ENCODE assay signal across 8 mouse cellular contexts in genomic region chr11:60222469-60223236, GRCm38 (mm10). TPM values are rescaled to one million over a fixed set of nuclear protein-coding genes. Genes with fewer than 3 reads are reported as not detected.
DNase-seq lines count a peak whose midpoint lies in the region; ATAC-seq lines count a peak whose summit lies in the region.

Gene Srebf1 (minus strand): TSS chr11:60222581.

- H3K27ac ChIP-seq in brown adipose tissue, adult 24 weeks (replicated peaks; ENCODE audit: low read depth, low read length) = peak within 1 kb of the TSS; percentile 54; the same call in 1 of the 2 replicates
- H3K27ac ChIP-seq in forebrain, embryonic 10.5 days = peak within 1 kb of the TSS; percentile 82
- peak within 1 kb of the TSS; percentile 95 for H3K27ac ChIP-seq in heart, embryonic 15.5 days
- H3K27ac ChIP-seq in liver, embryonic 15.5 days (replicated peaks) = peak within 1 kb of the TSS; percentile 84
- H3K27ac ChIP-seq in neural tube, embryonic 11.5 days (ENCODE audit: low read depth, low read length) = peak within 1 kb of the TSS; percentile 70
- H3K27ac ChIP-seq in stomach, embryonic 16.5 days (ENCODE audit: low read length) = peak within 1 kb of the TSS; percentile 75

- H3K27me3 ChIP-seq in forebrain, embryonic 10.5 days (ENCODE audit: poor library complexity, severe bottlenecking) = peaks cover 13% of the 10 kb centered on the region
- no peaks in the 10 kb centered on the region for H3K27me3 ChIP-seq in heart, embryonic 15.5 days
- H3K27me3 ChIP-seq in liver, embryonic 15.5 days = no peaks in the 10 kb centered on the region
- no peaks in the 10 kb centered on the region for H3K27me3 ChIP-seq in neural tube, embryonic 11.5 days (ENCODE audit: control insufficient read depth, insufficient read depth, low read length)
- no peaks in the 10 kb centered on the region for H3K27me3 ChIP-seq in stomach, embryonic 16.5 days (ENCODE audit: control insufficient read depth, insufficient read depth, low read length)

- WGBS in forebrain, embryonic 10.5 days = 4% methylated on average over 46 of the region's 46 CpGs
- WGBS in heart, embryonic 15.5 days = 3% methylated on average over 46 of the region's 46 CpGs
- 3% methylated on average over 46 of the region's 46 CpGs for WGBS in liver, embryonic 15.5 days (ENCODE audit: insufficient replicate concordance)
- WGBS in neural tube, embryonic 11.5 days = 6% methylated on average over 46 of the region's 46 CpGs
- 3% methylated on average over 46 of the region's 46 CpGs for WGBS in stomach, embryonic 16.5 days

- peak; percentile 89 for DNase-seq in CD4-positive helper T cell, adult 2 months (ENCODE audit: low read depth, low spot score)
- DNase-seq in forebrain, embryonic 10.5 days (ENCODE audit: extremely low spot score, low spot score) = peak; percentile 77
- DNase-seq in kidney, postnatal 25 days = peak; percentile 84 to 91
- peak; percentile 84 for DNase-seq in neural tube, embryonic 11.5 days (ENCODE audit: low spot score)

- H3K4me1 ChIP-seq in brown adipose tissue, adult 24 weeks (ENCODE audit: control insufficient read depth, insufficient read depth, insufficient read length, low read length) = peaks cover 17% of the 10 kb centered on the region
- H3K4me1 ChIP-seq in forebrain, embryonic 10.5 days = peaks cover 58% of the 10 kb centered on the region
- peaks cover 48% of the 10 kb centered on the region for H3K4me1 ChIP-seq in heart, embryonic 15.5 days (replicated peaks)
- peaks cover 71% of the 10 kb centered on the region for H3K4me1 ChIP-seq in liver, embryonic 15.5 days (replicated peaks)
- peaks cover 9% of the 10 kb centered on the region for H3K4me1 ChIP-seq in neural tube, embryonic 11.5 days (ENCODE audit: control insufficient read depth, insufficient read depth, low read length)
- peaks cover 41% of the 10 kb centered on the region for H3K4me1 ChIP-seq in stomach, embryonic 16.5 days (ENCODE audit: control insufficient read depth, insufficient read depth, low read length)

- peak; percentile 73 for ATAC-seq in heart, embryonic 15.5 days (replicated peaks; ENCODE audit: insufficient number of reproducible peaks, insufficient read depth, low FRiP score, low read depth)
- peak; percentile 74 for ATAC-seq in liver, embryonic 15.5 days (ENCODE audit: insufficient read depth)
- peak; percentile 76 for ATAC-seq in neural tube, embryonic 11.5 days (ENCODE audit: insufficient read depth, low FRiP score, low TSS enrichment)
- ATAC-seq in stomach, embryonic 16.5 days (ENCODE audit: insufficient read depth, low FRiP score) = peak; percentile 73

- peak within 1 kb of the TSS; percentile 56 for H3K9ac ChIP-seq in heart, embryonic 15.5 days
- peak within 1 kb of the TSS; percentile 51 for H3K9ac ChIP-seq in liver, embryonic 15.5 days
- peak within 1 kb of the TSS; percentile 48 for H3K9ac ChIP-seq in neural tube, embryonic 11.5 days (ENCODE audit: low read length)
- H3K9ac ChIP-seq in stomach, embryonic 16.5 days (ENCODE audit: low read length) = peak within 1 kb of the TSS; percentile 71

- peak within 1 kb of the TSS; percentile 86 for H3K4me2 ChIP-seq in heart, embryonic 15.5 days
- peak within 1 kb of the TSS; percentile 87 for H3K4me2 ChIP-seq in liver, embryonic 15.5 days
- H3K4me2 ChIP-seq in neural tube, embryonic 11.5 days (ENCODE audit: low read depth) = peak within 1 kb of the TSS; percentile 54
- H3K4me2 ChIP-seq in stomach, embryonic 16.5 days (ENCODE audit: low read depth, low read length) = peak within 1 kb of the TSS; percentile 84

- H3K9me3 ChIP-seq in forebrain, embryonic 10.5 days = no peaks in the 10 kb centered on the region
- no peaks in the 10 kb centered on the region for H3K9me3 ChIP-seq in heart, embryonic 15.5 days (replicated peaks)
- H3K9me3 ChIP-seq in liver, embryonic 15.5 days (replicated peaks) = no peaks in the 10 kb centered on the region
- no peaks in the 10 kb centered on the region for H3K9me3 ChIP-seq in neural tube, embryonic 11.5 days (ENCODE audit: control insufficient read depth, low read length)
- H3K9me3 ChIP-seq in stomach, embryonic 16.5 days (replicated peaks; ENCODE audit: control insufficient read depth, low read length) = no peaks in the 10 kb centered on the region

- peaks cover 13% of the 10 kb centered on the region for H3K36me3 ChIP-seq in forebrain, embryonic 10.5 days (replicated peaks)
- H3K36me3 ChIP-seq in heart, embryonic 15.5 days = no peaks in the 10 kb centered on the region
- H3K36me3 ChIP-seq in liver, embryonic 15.5 days (replicated peaks) = peaks cover 14% of the 10 kb centered on the region
- H3K36me3 ChIP-seq in neural tube, embryonic 11.5 days (ENCODE audit: control insufficient read depth, insufficient read depth, low read length) = no peaks in the 10 kb centered on the region
- no peaks in the 10 kb centered on the region for H3K36me3 ChIP-seq in stomach, embryonic 16.5 days (ENCODE audit: control insufficient read depth, insufficient read depth, low read length)

- peak within 1 kb of the TSS; percentile 63 for H3K4me3 ChIP-seq in brown adipose tissue, adult 24 weeks (ENCODE audit: insufficient read depth, low read depth, low read length)
- H3K4me3 ChIP-seq in forebrain, embryonic 10.5 days = peak within 1 kb of the TSS; percentile 52
- peak within 1 kb of the TSS; percentile 53 for H3K4me3 ChIP-seq in heart, embryonic 15.5 days
- H3K4me3 ChIP-seq in liver, embryonic 15.5 days (replicated peaks) = peak within 1 kb of the TSS; percentile 60
- peak within 1 kb of the TSS; percentile 26 for H3K4me3 ChIP-seq in neural tube, embryonic 11.5 days (ENCODE audit: low read depth, low read length)
- H3K4me3 ChIP-seq in stomach, embryonic 16.5 days (replicated peaks; ENCODE audit: low read length) = peak within 1 kb of the TSS; percentile 47

RNA-seq across cellular contexts. Expression of gene Srebf1, which starts in this region (rescaled TPM):
- 192 and 233 TPM in 2 replicates for polyA plus RNA-seq in brown adipose tissue, adult 24 weeks (2012; ENCODE audit: insufficient read depth, insufficient read length, missing spikeins)
- 59.3 and 66.1 TPM in 2 replicates for polyA plus RNA-seq in forebrain, embryonic 10.5 days (2016; fragmentation: Nextera tagmentation; extraction: Ambion mirVana)
- 36.5 and 61.1 TPM in 2 replicates for polyA plus RNA-seq in heart, embryonic 15.5 days (2015; fragmentation: Nextera tagmentation; extraction: Ambion mirVana)
- polyA plus RNA-seq in liver, embryonic 15.5 days (2015; fragmentation: Nextera tagmentation; extraction: Ambion mirVana) = 53.5 and 60.6 TPM in 2 replicates
- 53.3 and 54.7 TPM in 2 replicates for polyA plus RNA-seq in neural tube, embryonic 11.5 days (2014; fragmentation: Nextera tagmentation; extraction: Ambion mirVana)
- polyA plus RNA-seq in stomach, embryonic 16.5 days (2015; fragmentation: Nextera tagmentation; extraction: Ambion mirVana) = 63.4 and 69.8 TPM in 2 replicates

Comparison
In these comparisons a context has a peak if more than half of its experiments do, and no peak if none do; other contexts are left out.
1. Peak in every context shown above with its lines: DNase-seq, ATAC-seq, H3K4me3 ChIP-seq and H3K27ac ChIP-seq.